Mouse (Mus musculus): Measurements from ENCODE around the gene Uqcrc1.

The Uqcrc1 gene

DNA sequence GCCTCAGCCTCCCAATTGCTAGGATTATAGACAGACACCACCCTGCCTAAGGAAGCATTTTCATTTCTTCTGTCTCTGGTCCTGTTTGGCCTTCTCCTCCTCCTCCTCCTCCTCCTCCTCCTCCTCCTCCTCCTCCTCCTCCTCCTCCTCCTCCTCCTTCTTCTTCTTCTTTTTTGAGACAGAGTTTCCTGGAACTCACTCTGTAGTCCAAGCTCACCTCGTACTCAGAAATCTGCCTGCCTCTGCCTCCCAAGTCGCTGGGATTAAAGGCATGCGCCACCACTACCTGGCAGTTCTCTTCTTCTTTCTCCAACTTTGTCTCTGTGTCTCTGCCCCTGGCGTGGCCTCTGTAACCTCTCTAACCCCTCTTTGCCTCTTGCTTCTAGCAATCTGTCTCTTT is 49.3 kb downstream of the Uqcrc1 start, which contains the start of gene Ucn2:
Ucn2 (plus strand) TSS at position 301 of the 400 bp plus-strand sequence.
- no peak for DNase-seq

GRCm38 (mm10) chr9:108987704-108988350 is 51.4 kb downstream of the Uqcrc1 start:
- no peak for DNase-seq

- no peak for DNase-seq
These were observed 53.5 kb downstream of the Uqcrc1 start for GRCm38 (mm10) chr9:108989802-108990461.

DNA sequence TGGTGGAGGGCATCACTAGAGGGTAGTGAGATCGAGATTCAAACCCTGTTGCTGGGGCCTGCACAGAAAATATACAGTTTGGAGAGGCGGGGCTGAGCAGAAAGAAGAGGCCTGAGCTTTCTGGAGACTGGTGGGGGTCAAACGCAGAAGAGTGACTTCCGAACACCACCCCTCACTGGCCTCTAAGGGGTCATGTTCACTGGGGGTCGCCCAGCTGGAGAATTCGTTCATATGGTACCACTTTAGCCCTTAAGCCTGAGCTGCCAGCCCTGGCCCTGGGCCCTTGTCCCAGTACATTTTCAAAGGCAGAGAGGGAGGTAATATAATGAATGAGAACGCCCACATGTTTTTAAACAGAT is 54.0 kb downstream of the Uqcrc1 start:
- DNase-seq = no peak

DNA sequence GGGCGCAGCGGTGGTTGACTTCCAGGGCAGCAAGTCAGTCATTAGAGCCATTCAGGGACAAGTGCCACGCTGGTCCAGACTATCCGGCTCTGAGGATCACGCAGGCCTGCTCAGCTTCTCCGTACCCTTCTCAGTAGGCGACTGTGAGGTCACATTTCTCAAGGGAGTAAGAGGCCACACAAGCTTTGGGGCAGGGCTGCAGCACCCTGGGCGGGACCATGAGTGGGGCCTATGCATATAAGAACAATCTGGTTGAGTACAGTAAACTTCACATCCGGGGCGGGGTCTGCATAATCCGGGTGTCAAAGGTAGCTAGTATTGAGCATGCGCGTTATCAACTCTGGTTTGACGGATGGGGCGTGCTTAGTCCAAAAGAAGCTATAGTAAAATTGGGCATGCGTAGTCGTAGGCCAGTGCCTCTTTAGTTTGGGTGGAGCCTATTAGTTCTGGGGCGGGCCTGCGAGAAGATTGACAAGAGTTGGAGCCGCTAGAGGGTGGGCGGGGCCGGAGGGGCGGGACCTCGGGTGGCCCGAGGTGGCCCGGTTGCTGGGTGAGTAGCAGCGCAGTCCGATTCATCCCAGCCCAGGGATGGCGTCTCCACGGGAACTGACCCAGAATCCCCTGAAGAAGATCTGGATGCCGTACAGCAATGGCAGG is 55.1 kb downstream of the Uqcrc1 start, which contains the start of gene Pfkfb4:
Pfkfb4 (plus strand) TSS at position 351 of the 657 bp plus-strand sequence.
- DNase-seq = peak; percentile 99 to 100

DNA sequence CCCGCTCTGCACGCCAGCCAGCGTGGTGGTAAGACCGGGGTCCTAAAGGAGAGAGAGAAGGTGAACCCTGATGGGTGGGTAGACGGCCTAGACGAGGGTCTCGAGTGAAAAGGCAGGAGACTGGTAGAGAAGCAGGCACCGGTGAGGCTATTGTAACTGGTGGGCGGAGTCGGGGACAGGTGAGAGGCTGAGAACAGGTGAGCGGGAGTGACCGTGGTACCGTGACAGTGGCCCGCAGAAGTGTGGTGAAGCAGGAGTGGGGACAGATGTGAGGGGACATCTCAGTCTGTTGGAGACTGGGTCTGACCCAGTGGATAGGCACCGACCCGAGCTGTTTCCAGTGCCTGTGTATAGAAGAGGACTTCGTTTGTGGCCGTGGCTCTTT is 55.6 kb downstream of the Uqcrc1 start:
- DNase-seq = no peak

DNA sequence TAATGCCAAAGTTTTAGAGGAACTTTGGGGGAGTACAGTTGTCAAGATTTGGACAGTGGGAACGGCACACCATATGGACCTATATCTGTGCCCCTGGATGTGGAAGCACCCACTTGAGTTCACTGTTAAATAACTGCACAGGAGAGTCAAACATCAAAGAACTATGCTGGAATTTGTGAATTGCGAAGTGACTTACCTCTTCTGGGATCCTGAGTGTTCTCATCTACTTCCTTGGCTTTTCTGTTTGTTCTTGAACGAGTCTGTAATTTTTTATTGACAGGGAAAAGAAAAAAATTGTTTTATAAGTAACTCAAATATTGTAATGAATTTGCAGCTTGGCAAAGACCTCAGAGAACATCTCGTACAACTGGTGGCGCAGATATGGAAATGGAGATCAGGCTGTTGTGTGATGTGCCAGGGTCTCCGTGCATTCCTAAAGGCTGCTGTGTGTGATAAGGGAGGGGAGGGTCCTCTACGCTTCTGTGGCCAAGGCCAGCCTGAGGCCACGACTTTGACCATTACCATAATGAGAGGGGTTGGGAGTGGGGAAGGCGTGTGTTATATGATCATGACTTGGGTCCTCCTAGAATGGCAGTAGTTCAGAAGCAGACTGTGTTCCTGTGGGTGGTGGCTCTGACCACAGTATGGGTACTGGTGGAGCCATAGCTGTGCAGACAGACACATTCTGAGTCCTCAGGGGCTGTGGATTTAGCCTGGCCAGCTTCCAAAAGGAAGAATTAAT is 56.4 kb downstream of the Uqcrc1 start:
- no peak for DNase-seq

DNA sequence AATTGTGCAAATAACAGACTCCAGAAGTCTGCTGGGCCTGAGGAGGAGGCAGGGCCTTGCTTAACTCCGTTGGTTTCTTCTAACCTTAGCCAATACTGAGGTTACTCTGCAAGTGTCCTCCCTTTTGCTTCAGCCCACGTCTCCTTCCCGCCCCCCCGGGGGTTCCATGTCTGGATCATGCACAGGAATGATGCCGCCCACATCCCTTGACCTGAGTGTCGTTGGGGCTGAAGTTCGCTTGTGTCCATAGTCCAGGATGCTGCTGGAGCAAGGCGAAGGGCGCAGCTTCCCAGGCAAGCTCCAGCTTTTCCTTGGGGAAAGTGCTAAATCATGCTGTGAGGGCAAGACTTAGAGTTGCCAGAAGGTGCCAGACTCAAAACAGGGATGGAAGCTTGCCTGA is 60.0 kb downstream of the Uqcrc1 start:
- DNase-seq = peak; percentile 78 to 83

DNA sequence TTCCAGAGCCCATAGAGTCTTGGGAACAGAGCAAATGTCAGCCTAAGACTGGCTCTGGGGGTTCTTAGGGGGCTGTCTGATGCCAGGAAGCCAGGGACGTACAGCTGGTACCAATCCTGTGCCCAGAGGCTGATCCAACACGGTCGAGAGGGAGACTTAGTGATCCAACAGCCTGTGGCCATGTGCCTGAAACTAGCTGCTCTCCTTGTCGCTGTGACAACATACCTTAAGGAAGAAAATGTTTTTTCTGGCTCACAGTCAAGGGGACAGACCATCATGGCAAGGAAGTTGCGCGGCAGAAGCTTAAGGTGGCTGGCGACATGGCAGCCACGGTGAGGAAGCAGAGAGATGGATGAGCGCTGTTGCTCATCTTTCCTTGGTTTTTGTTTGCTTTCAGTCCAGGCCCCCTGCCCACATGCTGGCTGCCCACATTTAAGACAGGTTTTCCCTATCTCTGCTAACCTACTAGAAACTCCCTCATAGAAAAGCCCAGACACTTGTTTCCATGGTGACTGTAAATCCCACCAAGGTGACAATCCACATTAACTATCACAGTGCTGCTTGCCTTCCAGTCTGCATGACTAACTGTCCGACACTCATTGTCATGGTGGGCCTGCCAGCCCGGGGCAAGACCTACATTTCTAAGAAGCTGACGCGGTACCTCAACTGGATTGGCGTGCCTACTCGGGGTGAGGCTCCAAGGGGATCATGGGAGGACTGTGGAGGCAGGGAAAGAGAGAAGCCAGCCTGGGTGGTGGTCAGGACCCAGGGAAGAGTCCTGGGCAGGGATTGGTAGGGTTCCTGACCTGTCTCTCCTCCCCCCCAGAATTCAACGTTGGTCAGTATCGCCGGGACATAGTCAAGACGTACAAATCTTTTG is 62.1 kb downstream of the Uqcrc1 start:
- no peak for DNase-seq

DNA sequence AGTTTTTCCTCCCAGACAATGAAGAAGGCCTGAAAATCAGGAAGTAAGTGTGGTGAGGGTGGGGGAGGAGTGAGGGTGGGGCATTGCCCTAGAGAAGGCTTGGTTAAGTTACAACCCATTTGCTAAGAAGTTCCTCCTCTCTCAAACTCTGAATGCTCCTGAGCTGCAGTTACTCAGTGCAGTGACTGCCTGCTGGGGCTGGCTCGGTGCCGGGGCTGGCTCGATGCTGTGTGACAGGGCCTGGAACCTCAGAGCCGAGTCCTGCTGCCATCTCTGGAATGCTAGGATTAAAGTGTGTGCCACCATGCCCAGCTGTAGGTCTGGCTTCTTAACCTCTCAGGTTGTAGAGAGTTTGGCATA is 62.7 kb downstream of the Uqcrc1 start:
- no peak for DNase-seq
